Mouse (Mus musculus) stomach, postnatal 0 days (tissue): Measurements from ENCODE around the gene Enoph1.

Source experiments
- CTCF ChIP-seq: IDR thresholded peaks from 2 replicates; pipeline ENCODE4 v1.5.1; 2016; ENCODE audit warnings: antibody characterized with exemption, low read depth, mild to moderate bottlenecking, moderate library complexity
- EP300 ChIP-seq: optimal IDR thresholded peaks from 2 replicates; pipeline ENCODE3; 2016; ENCODE audit warnings: antibody characterized with exemption

- no peak for TF ChIP-seq CTCF
- no peak for TF ChIP-seq EP300
Measured at GRCm38 (mm10) chr5:100024403-100024802, 15.4 kb upstream of the Enoph1 start.
